Mouse (Mus musculus): ENCODE data around the gene Man1c1.

Man1c1 gene

GRCm38 (mm10) chr4:134724974-134725373, 20.9 kb upstream of the Man1c1 start:
- no peak for DNase-seq (ENCODE audit: low spot score)

- DNase-seq (ENCODE audit: low spot score), result no peak
These were observed 19.2 kb upstream of the Man1c1 start for GRCm38 (mm10) chr4:134723251-134723650.

GRCm38 (mm10) chr4:134721076-134721475, 17.0 kb upstream of the Man1c1 start:
- no peak for DNase-seq (ENCODE audit: low spot score)

- no peak for DNase-seq (ENCODE audit: low spot score)
These were observed 16.3 kb upstream of the Man1c1 start for GRCm38 (mm10) chr4:134720371-134720770.

GRCm38 (mm10) chr4:134719489-134719888, 15.4 kb upstream of the Man1c1 start:
- DNase-seq (ENCODE audit: low spot score), result no peak

GRCm38 (mm10) chr4:134713937-134714336, 9.8 kb upstream of the Man1c1 start:
- DNase-seq (ENCODE audit: low spot score), result peak; percentile 86

- DNase-seq (ENCODE audit: low spot score), result no peak
These were observed 1.2 kb upstream of the Man1c1 start for GRCm38 (mm10) chr4:134705311-134705710.

GRCm38 (mm10) chr4:134704590-134704989, 500 bp upstream of the Man1c1 start:
- DNase-seq (ENCODE audit: low spot score), result no peak

GRCm38 (mm10) chr4:134702981-134703834, 882 bp downstream of the Man1c1 start:
- peak; percentile 50 for DNase-seq (ENCODE audit: low spot score)

GRCm38 (mm10) chr4:134701934-134702333, 2.2 kb downstream of the Man1c1 start:
- DNase-seq (ENCODE audit: low spot score), result peak; percentile 77

GRCm38 (mm10) chr4:134700911-134701310, 3.2 kb downstream of the Man1c1 start:
- no peak for DNase-seq (ENCODE audit: low spot score)

GRCm38 (mm10) chr4:134693202-134693940, 10.7 kb downstream of the Man1c1 start:
- DNase-seq (ENCODE audit: low spot score), result no peak

GRCm38 (mm10) chr4:134692388-134692787, 11.7 kb downstream of the Man1c1 start:
- no peak for DNase-seq (ENCODE audit: low spot score)

- no peak for DNase-seq (ENCODE audit: low spot score)
These were observed 17.9 kb downstream of the Man1c1 start for GRCm38 (mm10) chr4:134686022-134686661.

- DNase-seq (ENCODE audit: low spot score), result no peak
These were observed 19.3 kb downstream of the Man1c1 start for GRCm38 (mm10) chr4:134684637-134685338.

- peak; percentile 50 for DNase-seq (ENCODE audit: low spot score)
These were observed 20.2 kb downstream of the Man1c1 start for GRCm38 (mm10) chr4:134683892-134684291.

- DNase-seq (ENCODE audit: low spot score), result no peak
These were observed 21.1 kb downstream of the Man1c1 start for GRCm38 (mm10) chr4:134683008-134683407.

- DNase-seq (ENCODE audit: low spot score), result peak; percentile 27
These were observed 21.7 kb downstream of the Man1c1 start for GRCm38 (mm10) chr4:134682423-134682822.

GRCm38 (mm10) chr4:134681819-134682218, 22.3 kb downstream of the Man1c1 start:
- no peak for DNase-seq (ENCODE audit: low spot score)

- peak; percentile 76 for DNase-seq (ENCODE audit: low spot score)
These were observed 26.3 kb downstream of the Man1c1 start for GRCm38 (mm10) chr4:134677556-134678508.

GRCm38 (mm10) chr4:134675800-134676199, 28.3 kb downstream of the Man1c1 start:
- peak; percentile 77 for DNase-seq (ENCODE audit: low spot score)
